Mouse (Mus musculus): ENCODE data around the gene Gm5868. TPM values are rescaled to one million over a fixed set of nuclear protein-coding genes. Genes with fewer than 3 reads are reported as not detected.

The Gm5868 gene
- total and polyA plus RNA-seq, 3 experiments = not detected

- no peaks in the 10 kb centered on the region for H3K27me3 ChIP-seq (replicated peaks)
- H3K9ac ChIP-seq (ENCODE audit: insufficient read depth, low read depth) = no peak overlapping the region
- no peak overlapping the region for H3K27ac ChIP-seq (ENCODE audit: insufficient read depth, low read depth)
- no peak overlapping the region for H3K4me2 ChIP-seq (ENCODE audit: insufficient read depth, low read depth, poor library complexity, severe bottlenecking)
- no peaks in the 10 kb centered on the region for H3K79me2 ChIP-seq (replicated peaks; ENCODE audit: control insufficient read depth, extremely low read depth, insufficient read depth, poor library complexity, severe bottlenecking)
- H3K4me3 ChIP-seq (replicated peaks in 1 of 3; ENCODE audit: low read depth in 2 of 3, low read length in 2 of 3, poor library complexity in 1 of 3) = no peak overlapping the region
- no peaks in the 10 kb centered on the region for H3K9me3 ChIP-seq (replicated peaks; ENCODE audit: low read length)
- dilution Hi-C loops (cut with MboI; ENCODE audit: extremely low pct_ligation_motif_present, extremely low pct_unique_long_range_greater_than_20kb, low sequenced_read_pairs) = no loop called here
- TF ChIP-seq CTCF (conservative IDR thresholded peaks at IDR 0.05 in 1 of 2, IDR thresholded peaks at IDR 0.05 in 1 of 2; ENCODE audit: low read depth in 2 of 2, low read length in 2 of 2) (peak in 1 of 2 experiments; percentile 37; a peak in 2 of 4 replicates), TCF12 (IDR thresholded peaks at IDR 0.05; ENCODE audit: low read depth, low read length) (no peak), ZKSCAN1 (IDR thresholded peaks at IDR 0.05; ENCODE audit: borderline replicate concordance, low read depth, low read length) (no peak), NRF1 (IDR thresholded peaks at IDR 0.05; ENCODE audit: low read depth, low read length) (no peak), CHD2 (IDR thresholded peaks at IDR 0.05; ENCODE audit: low read length) (no peak), BHLHE40 (IDR thresholded peaks at IDR 0.05; ENCODE audit: low read depth, low read length) (no peak), SMC3 (IDR thresholded peaks at IDR 0.05; ENCODE audit: low read depth, low read length) (no peak; the same call in 1 of the 2 replicates), ZNF384 (IDR thresholded peaks at IDR 0.05; ENCODE audit: low read depth, low read length) (no peak), HCFC1 (IDR thresholded peaks at IDR 0.05; ENCODE audit: low read depth, low read length) (no peak), MEF2A (IDR thresholded peaks at IDR 0.05; ENCODE audit: borderline replicate concordance, low read depth, low read length) (no peak), MXI1 (IDR thresholded peaks at IDR 0.05; ENCODE audit: low read depth, low read length) (no peak), GABPA (IDR thresholded peaks at IDR 0.05; ENCODE audit: insufficient replicate concordance, low read depth, low read length) (no peak), USF2 (conservative IDR thresholded peaks at IDR 0.05; ENCODE audit: low read depth, low read length) (no peak), CHD1 (IDR thresholded peaks at IDR 0.05; ENCODE audit: low read depth, low read length) (no peak), RAD21 (IDR thresholded peaks at IDR 0.05; ENCODE audit: low read depth, low read length) (peak; percentile 24), E2F4 (IDR thresholded peaks at IDR 0.05; ENCODE audit: insufficient replicate concordance, low read depth, low read length) (no peak), USF1 (IDR thresholded peaks at IDR 0.05; ENCODE audit: low read depth, low read length) (no peak), MYC (IDR thresholded peaks at IDR 0.05; ENCODE audit: low read depth, low read length) (peak; percentile 24; the same call in 1 of the 2 replicates)
- DNase-seq (ENCODE audit: extremely low read depth) = no peak
- H3K36me3 ChIP-seq (replicated peaks in 1 of 2; ENCODE audit: control insufficient read depth in 1 of 2, insufficient read depth in 1 of 2, low read length in 1 of 2) = no peaks in the 10 kb centered on the region
- in situ Hi-C loops (cut with MboI; ENCODE audit: low pct_ligation_motif_present, low pct_unique_long_range_greater_than_20kb, low sequenced_read_pairs) = loop anchor here (25.0 kb wide), 1 partner anchor 259 kb away; no protein-coding TSS in a partner anchor
- no peaks in the 10 kb centered on the region for H3K4me1 ChIP-seq (ENCODE audit: control insufficient read depth in 1 of 2, insufficient read depth in 2 of 2)
Measured at GRCm38 (mm10) chr5:72621022-72621421, 33.7 kb upstream of the Gm5868 start.

DNA sequence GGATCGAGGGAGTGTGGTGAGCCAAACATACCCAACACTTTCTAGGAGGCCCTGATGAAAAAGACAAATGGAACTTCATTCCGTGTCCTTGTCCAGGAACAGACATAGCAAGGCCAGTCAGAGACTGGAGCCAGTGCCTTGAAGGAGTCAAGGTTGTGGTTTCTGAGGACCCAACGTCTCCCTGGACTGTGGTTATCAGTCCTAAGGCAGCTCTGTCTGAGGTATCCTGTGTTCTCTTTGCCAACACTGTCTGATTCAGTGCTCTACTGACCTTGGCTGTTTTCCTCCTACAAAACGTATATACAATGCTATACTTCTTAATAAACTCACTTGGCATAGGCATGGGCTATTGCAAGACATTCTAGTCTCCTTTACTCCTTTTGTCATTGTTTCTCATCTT lies 30.1 kb upstream of the Gm5868 start:
- no peak for DNase-seq (ENCODE audit: extremely low read depth)
- Histone ChIP-seq H3K4me2 (ENCODE audit: insufficient read depth, low read depth, poor library complexity, severe bottlenecking) (no peak overlapping the region), H3K79me2 (replicated peaks; ENCODE audit: control insufficient read depth, extremely low read depth, insufficient read depth, poor library complexity, severe bottlenecking) (no peaks in the 10 kb centered on the region), H3K4me1 (ENCODE audit: control insufficient read depth in 1 of 2, insufficient read depth in 2 of 2) (no peaks in the 10 kb centered on the region), H3K4me3 (replicated peaks in 1 of 3; ENCODE audit: low read depth in 2 of 3, low read length in 2 of 3, poor library complexity in 1 of 3) (no peak overlapping the region), H3K27ac (ENCODE audit: insufficient read depth, low read depth) (no peak overlapping the region), H3K27me3 (replicated peaks) (no peaks in the 10 kb centered on the region), H3K9me3 (replicated peaks; ENCODE audit: low read length) (no peaks in the 10 kb centered on the region), H3K36me3 (replicated peaks in 1 of 2; ENCODE audit: control insufficient read depth in 1 of 2, insufficient read depth in 1 of 2, low read length in 1 of 2) (no peaks in the 10 kb centered on the region), H3K9ac (ENCODE audit: insufficient read depth, low read depth) (no peak overlapping the region)
- TF ChIP-seq CHD1 (IDR thresholded peaks at IDR 0.05; ENCODE audit: low read depth, low read length) (no peak), ETS1 (conservative IDR thresholded peaks at IDR 0.05; ENCODE audit: low read depth, low read length) (no peak), POLR2AphosphoS2 (IDR thresholded peaks at IDR 0.05; ENCODE audit: low read depth, low read length) (no peak), ELF1 (IDR thresholded peaks at IDR 0.05; ENCODE audit: low read depth, low read length) (no peak), USF1 (IDR thresholded peaks at IDR 0.05; ENCODE audit: low read depth, low read length) (no peak), CTCF (conservative IDR thresholded peaks at IDR 0.05 in 1 of 2, IDR thresholded peaks at IDR 0.05 in 1 of 2; ENCODE audit: low read depth in 2 of 2, low read length in 2 of 2) (no peak), JUN (IDR thresholded peaks at IDR 0.05; ENCODE audit: insufficient read depth, low read depth, low read length) (no peak), IRF4 (IDR thresholded peaks at IDR 0.05; ENCODE audit: low read depth, low read length) (no peak), USF2 (conservative IDR thresholded peaks at IDR 0.05; ENCODE audit: low read depth, low read length) (no peak), MAX (IDR thresholded peaks at IDR 0.05; ENCODE audit: low read length) (no peak), MYC (IDR thresholded peaks at IDR 0.05; ENCODE audit: low read depth, low read length) (no peak), RAD21 (IDR thresholded peaks at IDR 0.05; ENCODE audit: low read depth, low read length) (no peak)
- in situ Hi-C loops (cut with MboI; ENCODE audit: low pct_ligation_motif_present, low pct_unique_long_range_greater_than_20kb, low sequenced_read_pairs) = loop anchor here (25.0 kb wide), 1 partner anchor 255 kb away; no protein-coding TSS in a partner anchor
- dilution Hi-C loops (cut with MboI; ENCODE audit: extremely low pct_ligation_motif_present, extremely low pct_unique_long_range_greater_than_20kb, low sequenced_read_pairs) = no loop called here
